Mouse (Mus musculus) thymus, adult 2 months (tissue): ENCODE data around the gene Hs3st2. TPM values are rescaled to one million over a fixed set of nuclear protein-coding genes. Genes with fewer than 3 reads are reported as not detected.

Experiments
- DNase-seq: peaks from one replicate; pipeline ENCODE4 v3.0.0; 2021
- H3K27ac ChIP-seq: fragments of 200-500 bp; 2 replicates; pipeline ENCODE4 v1.5.1; 2012; ENCODE audit warnings: low read length, control low read depth; ENCODE audit not compliant: control insufficient read depth, insufficient read depth
- H3K27me3 ChIP-seq: fragments of 200-500 bp; 2 replicates; pipeline ENCODE4 v1.6.1; 2012; ENCODE audit warnings: mild to moderate bottlenecking, low read length, moderate library complexity, mixed read lengths; ENCODE audit not compliant: control insufficient read depth, insufficient read depth
- H3K36me3 ChIP-seq: fragments of 200-500 bp; 2 replicates; pipeline ENCODE4 v1.6.1; 2012; ENCODE audit warnings: mild to moderate bottlenecking, low read length, moderate library complexity; ENCODE audit not compliant: control insufficient read depth, insufficient read depth
- H3K4me1 ChIP-seq: fragments of 200-500 bp; replicated peaks from 2 replicates; pipeline ENCODE4 v1.6.1; 2012; ENCODE audit warnings: low read length; ENCODE audit not compliant: control insufficient read depth, insufficient read depth
- H3K4me3 ChIP-seq: fragments of 200-500 bp; 2 replicates; pipeline ENCODE4 v1.5.1; 2012; ENCODE audit warnings: mild to moderate bottlenecking, low read length, control low read depth, moderate library complexity; ENCODE audit not compliant: control insufficient read depth, insufficient read depth
- CTCF ChIP-seq: fragments of 200-500 bp; IDR thresholded peaks from 2 replicates; pipeline ENCODE4 v1.5.1; 2012; ENCODE audit warnings: mild to moderate bottlenecking, control low read depth, low read length, moderate library complexity, borderline replicate concordance; ENCODE audit not compliant: control insufficient read depth, poor library complexity, insufficient read depth; ENCODE audit errors: extremely low read depth
- POLR2A ChIP-seq: fragments of 200-500 bp; IDR thresholded peaks from 2 replicates; pipeline ENCODE4 v1.6.1; 2012; ENCODE audit warnings: mild to moderate bottlenecking, low read length, control low read depth, moderate library complexity; ENCODE audit not compliant: control insufficient read depth, poor library complexity, insufficient read depth; ENCODE audit errors: extremely low read depth
- WGBS: fragments of 180-500 bp; shearing (Covaris S2); methylation state at CpG from one replicate; pipeline ENCODE4 v1.1.7; 2018; 5-methylcytosine and 5-hydroxymethylcytosine counted together
- polyA plus RNA-seq: library from polyadenylated mRNA; depleted of rRNA; stranded (reverse); fragments of >200 nt; gene quantifications from 2 replicates; pipeline ENCODE4 v1.2.3, GENCODE M21; 2012

Gene Hs3st2
- polyA plus RNA-seq, 1 experiment = 0.05 TPM

- Histone ChIP-seq H3K4me1 (no peaks in the 10 kb centered on the region), H3K27ac (no peak overlapping the region), H3K4me3 (no peak overlapping the region), H3K27me3 (no peaks in the 10 kb centered on the region), H3K36me3 (no peaks in the 10 kb centered on the region)
- DNase-seq = no peak
- no peak for TF ChIP-seq POLR2A
- TF ChIP-seq CTCF = no peak
- 69% methylated on average over 7 of the region's 7 CpGs for WGBS
Observed at GRCm38 (mm10) chr7:121371990-121372389, 19.7 kb upstream of the Hs3st2 start.

DNA sequence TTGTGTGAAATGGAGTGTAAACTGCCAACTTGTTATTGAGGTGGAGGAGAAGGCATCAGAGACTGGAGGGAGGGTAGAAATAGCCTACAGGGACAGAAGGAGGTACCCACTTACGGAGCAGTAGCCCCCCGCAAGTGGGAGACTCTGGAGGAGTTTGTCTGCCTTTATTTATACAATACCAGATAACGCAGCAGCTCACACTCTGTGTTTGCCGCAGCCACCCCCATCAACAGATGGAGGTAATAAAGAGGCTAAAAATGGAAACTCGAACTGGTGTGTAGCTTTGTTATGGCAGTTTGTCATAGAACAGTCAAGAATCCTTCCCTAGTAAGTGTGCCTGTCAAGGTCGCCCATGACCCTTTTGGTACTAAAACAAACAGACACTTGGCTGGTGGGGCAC, 16.2 kb upstream of the Hs3st2 start:
- H3K4me3 ChIP-seq = no peak overlapping the region
- no peak for DNase-seq
- no peaks in the 10 kb centered on the region for H3K27me3 ChIP-seq
- TF ChIP-seq POLR2A (no peak), CTCF (no peak)
- no peaks in the 10 kb centered on the region for H3K4me1 ChIP-seq
- no peaks in the 10 kb centered on the region for H3K36me3 ChIP-seq
- 72% methylated on average over 6 of the region's 6 CpGs for WGBS
- H3K27ac ChIP-seq = no peak overlapping the region

- H3K4me3 ChIP-seq = no peak overlapping the region
- H3K4me1 ChIP-seq = no peaks in the 10 kb centered on the region
- TF ChIP-seq CTCF (no peak), POLR2A (no peak)
- no peak for DNase-seq
- 74% methylated on average over 4 of the region's 4 CpGs for WGBS
- no peaks in the 10 kb centered on the region for H3K36me3 ChIP-seq
- no peaks in the 10 kb centered on the region for H3K27me3 ChIP-seq
- no peak overlapping the region for H3K27ac ChIP-seq
Observed at GRCm38 (mm10) chr7:121378942-121379341, 12.7 kb upstream of the Hs3st2 start.

- H3K36me3 ChIP-seq = no peaks in the 10 kb centered on the region
- H3K4me1 ChIP-seq = no peaks in the 10 kb centered on the region
- no peaks in the 10 kb centered on the region; the same call in 1 of the 2 replicates for H3K27me3 ChIP-seq
- no peak overlapping the region for H3K27ac ChIP-seq
- H3K4me3 ChIP-seq = no peak overlapping the region
- WGBS = 11% methylated on average over 60 of the region's 72 CpGs
- TF ChIP-seq CTCF (no peak), POLR2A (no peak)
- no peak for DNase-seq
Observed at GRCm38 (mm10) chr7:121391984-121392739, 503 bp downstream of the Hs3st2 start.

DNA sequence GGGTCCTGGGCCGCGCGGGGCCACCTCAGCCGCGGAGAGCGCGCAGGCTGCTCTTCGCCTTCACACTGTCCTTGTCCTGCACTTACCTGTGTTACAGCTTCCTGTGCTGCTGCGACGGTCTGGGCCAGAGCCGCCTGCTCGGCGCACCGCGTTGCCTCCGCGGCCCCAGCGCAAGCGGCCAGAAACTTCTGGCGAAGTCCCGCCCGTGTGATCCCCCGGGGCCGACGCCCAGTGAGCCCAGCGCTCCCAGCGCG, 1.0 kb downstream of the Hs3st2 start:
- H3K27me3 ChIP-seq = no peaks in the 10 kb centered on the region; the same call in 1 of the 2 replicates
- H3K4me3 ChIP-seq = no peak overlapping the region
- no peak overlapping the region for H3K27ac ChIP-seq
- no peaks in the 10 kb centered on the region for H3K36me3 ChIP-seq
- DNase-seq = no peak
- no peak for TF ChIP-seq CTCF
- no peak for TF ChIP-seq POLR2A
- no peaks in the 10 kb centered on the region for H3K4me1 ChIP-seq
- WGBS = 6% methylated on average over 28 of the region's 28 CpGs

DNA sequence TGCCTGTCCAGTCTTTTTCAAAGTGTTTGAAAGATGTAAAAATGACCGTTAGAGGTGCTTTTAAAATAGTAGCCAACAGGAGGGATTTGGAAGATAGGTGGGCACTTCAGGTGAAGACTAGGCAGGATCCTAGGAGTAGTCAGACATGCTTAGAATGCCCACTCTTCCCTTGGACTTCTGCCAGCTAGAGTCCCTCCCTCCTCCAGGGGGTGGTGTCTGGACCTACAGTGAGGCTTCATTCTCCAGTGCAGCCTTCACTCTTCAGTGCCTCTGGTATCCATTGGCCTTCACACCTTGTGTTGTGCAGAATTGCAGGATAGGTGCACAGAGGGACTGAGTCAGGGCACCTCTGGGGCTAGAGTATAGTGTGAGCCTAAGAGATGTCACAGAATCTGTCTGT, 2.2 kb downstream of the Hs3st2 start:
- no peaks in the 10 kb centered on the region for H3K36me3 ChIP-seq
- H3K27ac ChIP-seq = no peak overlapping the region
- no peaks in the 10 kb centered on the region; the same call in 1 of the 2 replicates for H3K27me3 ChIP-seq
- no peak overlapping the region for H3K4me3 ChIP-seq
- no peak for TF ChIP-seq CTCF
- TF ChIP-seq POLR2A = no peak
- 60% methylated on average over 1 of the region's 1 CpGs for WGBS
- no peak for DNase-seq
- H3K4me1 ChIP-seq = no peaks in the 10 kb centered on the region

- no peak for TF ChIP-seq POLR2A
- no peak for TF ChIP-seq CTCF
- no peak for DNase-seq
- no peak overlapping the region for H3K27ac ChIP-seq
- 91% methylated on average over 2 of the region's 2 CpGs for WGBS
- H3K4me3 ChIP-seq = no peak overlapping the region
- no peaks in the 10 kb centered on the region; the same call in 1 of the 2 replicates for H3K27me3 ChIP-seq
- no peaks in the 10 kb centered on the region for H3K36me3 ChIP-seq
- no peaks in the 10 kb centered on the region for H3K4me1 ChIP-seq
Observed at GRCm38 (mm10) chr7:121394875-121395274, 3.2 kb downstream of the Hs3st2 start.
